Mouse (Mus musculus) lung, postnatal 0 days (tissue): ENCODE measurements around the gene Setd6. TPM values are rescaled to one million over a fixed set of nuclear protein-coding genes. Genes with fewer than 3 reads are reported as not detected.

Experiments used
- ATAC-seq: fragments of 200-750 bp; cut with Nextera tagmentation; 2 replicates; pipeline ENCODE4 v1.8.0; 2017; ENCODE audit warnings: moderate library complexity
- DNase-seq: peaks from one replicate; pipeline ENCODE4 v3.0.0-alpha.2; 2016; ENCODE audit warnings: low spot score
- H3K27ac ChIP-seq: fragments of 300-500 bp; sonication (generic); 2 replicates; pipeline ENCODE4 v1.5.1; 2014; ENCODE audit warnings: antibody characterized with exemption, mild to moderate bottlenecking, low read length, mixed read lengths
- H3K27me3 ChIP-seq: fragments of 300-500 bp; sonication (generic); replicated peaks from 2 replicates; pipeline ENCODE4 v1.6.1; 2014; ENCODE audit warnings: low read length, mixed read lengths; ENCODE audit not compliant: insufficient read depth
- H3K36me3 ChIP-seq: fragments of 300-500 bp; sonication (generic); 2 replicates; pipeline ENCODE4 v1.6.1; 2014; ENCODE audit warnings: low read length, mixed read lengths; ENCODE audit not compliant: insufficient read depth
- H3K4me1 ChIP-seq: fragments of 300-500 bp; sonication (generic); 2 replicates; pipeline ENCODE4 v1.6.1; 2014; ENCODE audit warnings: antibody characterized with exemption, low read depth, low read length, mixed read lengths; ENCODE audit not compliant: insufficient read depth
- H3K4me2 ChIP-seq: fragments of 300-500 bp; sonication (generic); replicated peaks from 2 replicates; pipeline ENCODE4 v1.6.1; 2014; ENCODE audit warnings: low read depth, mild to moderate bottlenecking, low read length, moderate library complexity, mixed read lengths
- H3K4me3 ChIP-seq: fragments of 300-500 bp; sonication (generic); 2 replicates; pipeline ENCODE4 v1.5.1; 2014; ENCODE audit warnings: low read depth, low read length
- H3K9ac ChIP-seq: fragments of 300-500 bp; sonication (generic); replicated peaks from 2 replicates; pipeline ENCODE4 v1.6.1; 2014; ENCODE audit warnings: low read depth, mild to moderate bottlenecking
- H3K9me3 ChIP-seq: fragments of 300-500 bp; sonication (generic); 2 replicates; pipeline ENCODE4 v1.6.1; 2016; ENCODE audit warnings: low read length, mixed read lengths
- CTCF ChIP-seq: IDR thresholded peaks from 2 replicates; pipeline ENCODE4 v1.5.1; 2016; ENCODE audit warnings: antibody characterized with exemption, mild to moderate bottlenecking
- EP300 ChIP-seq: IDR thresholded peaks from 2 replicates; pipeline ENCODE4 v1.6.1; 2016; ENCODE audit warnings: antibody characterized with exemption, mild to moderate bottlenecking, control low read depth
- WGBS: fragments of 180-500 bp; shearing (Covaris S2); extraction: QIAGEN DNeasy Blood & Tissue Kit; methylation state at CpG from one replicate; pipeline ENCODE4 v1.1.7; 2014; 5-methylcytosine and 5-hydroxymethylcytosine counted together
- polyA plus RNA-seq: library from polyadenylated mRNA; unstranded; fragments of >200 nt; fragmentation: Nextera tagmentation; extraction: Ambion mirVana; gene quantifications from 2 replicates; pipeline ENCODE4 v1.2.1, GENCODE M21; 2015

The Setd6 gene
- polyA plus RNA-seq, 1 experiment from 2014 or later = 7.8 TPM

GRCm38 (mm10) chr8:95703461-95704260 is 12.0 kb upstream of the Setd6 start:
- Histone ChIP-seq H3K4me1 (peaks cover 2% of the 10 kb centered on the region; the same call in 1 of the 2 replicates), H3K9me3 (no peaks in the 10 kb centered on the region), H3K9ac (0 out of 2 replicates have a peak overlapping the region, but pooled peaks have one; percentile 23), H3K36me3 (no peaks in the 10 kb centered on the region), H3K27ac (no peak overlapping the region), H3K27me3 (0 out of 2 replicates have a peak, but pooled peaks cover 3% of the 10 kb centered on the region), H3K4me3 (peak overlapping the region; percentile 42), H3K4me2 (peak overlapping the region; percentile 92)
- DNase-seq = no peak
- 4% methylated on average over 15 of the region's 15 CpGs for WGBS
- TF ChIP-seq CTCF (no peak), EP300 (no peak)
- peak; percentile 12; the same call in 1 of the 2 replicates for ATAC-seq

- no peak overlapping the region for H3K27ac ChIP-seq
Observed at GRCm38 (mm10) chr8:95704538-95704937, 11.1 kb upstream of the Setd6 start.

GRCm38 (mm10) chr8:95709579-95709978 is 6.1 kb upstream of the Setd6 start:
- DNase-seq = no peak
- Histone ChIP-seq H3K27me3 (no peaks in the 10 kb centered on the region), H3K9me3 (no peaks in the 10 kb centered on the region), H3K4me2 (no peak overlapping the region), H3K4me3 (no peak overlapping the region), H3K4me1 (no peaks in the 10 kb centered on the region), H3K27ac (no peak overlapping the region), H3K36me3 (no peaks in the 10 kb centered on the region), H3K9ac (no peak overlapping the region)
- no peak for ATAC-seq
- WGBS = 81% methylated on average over 7 of the region's 7 CpGs
- no peak for TF ChIP-seq CTCF
- TF ChIP-seq EP300 = no peak

More at GRCm38 (mm10) chr8:95704538-95704937, 11.1 kb upstream of the Setd6 start:
- no peaks in the 10 kb centered on the region for H3K36me3 ChIP-seq
- H3K9me3 ChIP-seq = no peaks in the 10 kb centered on the region
- H3K27me3 ChIP-seq = no peaks in the 10 kb centered on the region
- 92% methylated on average over 3 of the region's 3 CpGs for WGBS
- H3K4me2 ChIP-seq = no peak overlapping the region
- no peak for DNase-seq
- TF ChIP-seq CTCF = no peak
- no peak for TF ChIP-seq EP300
- peaks cover 2% of the 10 kb centered on the region; the same call in 1 of the 2 replicates for H3K4me1 ChIP-seq
- no peak overlapping the region for H3K4me3 ChIP-seq
- ATAC-seq = no peak
- no peak overlapping the region for H3K9ac ChIP-seq

GRCm38 (mm10) chr8:95711029-95711428 is 4.7 kb upstream of the Setd6 start:
- no peak overlapping the region for H3K4me2 ChIP-seq
- H3K9me3 ChIP-seq = no peaks in the 10 kb centered on the region
- H3K4me1 ChIP-seq = no peaks in the 10 kb centered on the region
- peak; percentile 58 for DNase-seq
- no peak overlapping the region for H3K9ac ChIP-seq
- 37% methylated on average over 3 of the region's 3 CpGs for WGBS
- no peaks in the 10 kb centered on the region for H3K36me3 ChIP-seq
- no peak overlapping the region for H3K27ac ChIP-seq
- no peaks in the 10 kb centered on the region for H3K27me3 ChIP-seq
- no peak overlapping the region for H3K4me3 ChIP-seq
- TF ChIP-seq EP300 (no peak), CTCF (no peak)
- peak; percentile 57 for ATAC-seq

- Histone ChIP-seq H3K9me3 (no peaks in the 10 kb centered on the region), H3K27me3 (no peaks in the 10 kb centered on the region), H3K4me1 (peaks cover 5% of the 10 kb centered on the region; the same call in 1 of the 2 replicates), H3K36me3 (no peaks in the 10 kb centered on the region), H3K27ac (no peak overlapping the region), H3K4me2 (no peak overlapping the region), H3K4me3 (no peak overlapping the region), H3K9ac (no peak overlapping the region)
- WGBS = 78% methylated on average over 8 of the region's 9 CpGs
- ATAC-seq = no peak
- TF ChIP-seq CTCF (no peak), EP300 (no peak)
- no peak for DNase-seq
Observed at GRCm38 (mm10) chr8:95712395-95712794, 3.3 kb upstream of the Setd6 start.

GRCm38 (mm10) chr8:95713100-95714010 is 2.3 kb upstream of the Setd6 start:
- 75% methylated on average over 19 of the region's 19 CpGs for WGBS
- Histone ChIP-seq H3K4me1 (peaks cover 5% of the 10 kb centered on the region; the same call in 1 of the 2 replicates), H3K27me3 (no peaks in the 10 kb centered on the region), H3K27ac (no peak overlapping the region), H3K4me3 (no peak overlapping the region), H3K9me3 (no peaks in the 10 kb centered on the region), H3K36me3 (no peaks in the 10 kb centered on the region), H3K4me2 (no peak overlapping the region), H3K9ac (no peak overlapping the region)
- TF ChIP-seq CTCF = peak; percentile 87
- TF ChIP-seq EP300 = no peak
- ATAC-seq (0 out of 2 replicates have a peak, but pooled peaks have one; percentile 11), DNase-seq (peak; percentile 69)
